Mouse (Mus musculus) T-helper 17 cell (primary cell): ENCODE data around the gene Pip4k2b.

Source experiments
- in situ Hi-C, 2 experiments: fragments of 300-600 bp; cut with MboI, MseI; formaldehyde crosslinking; loops; 1 replicate in 1 of 2; 2 replicates in 1 of 2; pipeline ENCODE4 v1.15.1; 2025; ENCODE audit warnings: high pct_unique_total_duplicates in 2 of 2

Gene Pip4k2b

GRCm38 (mm10) chr11:97758125-97758524 is 13.6 kb upstream of the Pip4k2b start:
- in situ Hi-C loops, result no loop called here

GRCm38 (mm10) chr11:97753277-97753676 is 8.8 kb upstream of the Pip4k2b start:
- in situ Hi-C loops, result no loop called here

- in situ Hi-C loops, result no loop called here
Observed at GRCm38 (mm10) chr11:97748496-97748895, 4.0 kb upstream of the Pip4k2b start.

- in situ Hi-C loops, result no loop called here
Observed at GRCm38 (mm10) chr11:97747773-97748172, 3.3 kb upstream of the Pip4k2b start.

GRCm38 (mm10) chr11:97745331-97745721 is 822 bp upstream of the Pip4k2b start:
- in situ Hi-C loops, result no loop called here

- in situ Hi-C loops, result loop anchor here in 1 of 2 experiments (5.0 kb wide), 1 partner anchor 38 kb away; no protein-coding TSS in a partner anchor
Observed at GRCm38 (mm10) chr11:97744718-97745330, 320 bp upstream of the Pip4k2b start.

- in situ Hi-C loops, result loop anchor here in 1 of 2 experiments (5.0 kb wide), 1 partner anchor 36 kb away; no protein-coding TSS in a partner anchor
Observed at GRCm38 (mm10) chr11:97743423-97743822, 1.1 kb downstream of the Pip4k2b start.

GRCm38 (mm10) chr11:97742591-97742990 is 1.9 kb downstream of the Pip4k2b start:
- in situ Hi-C loops, result loop anchor here in 1 of 2 experiments (5.0 kb wide), 1 partner anchor 35 kb away; no protein-coding TSS in a partner anchor

- in situ Hi-C loops, result loop anchor here in 1 of 2 experiments (5.0 kb wide), 1 partner anchor 35 kb away; no protein-coding TSS in a partner anchor
Observed at GRCm38 (mm10) chr11:97742157-97742556, 2.3 kb downstream of the Pip4k2b start.

GRCm38 (mm10) chr11:97740190-97740589 is 4.3 kb downstream of the Pip4k2b start:
- in situ Hi-C loops, result loop anchor here in 1 of 2 experiments (5.0 kb wide), 1 partner anchor 33 kb away; no protein-coding TSS in a partner anchor

- in situ Hi-C loops, result loop anchor here in 1 of 2 experiments (5.0 kb wide), 1 partner anchor 37 kb away; the partner anchor contains the start of genes Pcgf2 and Psmb3
Observed at GRCm38 (mm10) chr11:97739155-97739554, 5.3 kb downstream of the Pip4k2b start.

- in situ Hi-C loops, result loop anchor here in 1 of 2 experiments (5.0 kb wide), 1 partner anchor 36 kb away; the partner anchor contains the start of genes Pcgf2 and Psmb3
Observed at GRCm38 (mm10) chr11:97738703-97739102, 5.8 kb downstream of the Pip4k2b start.

GRCm38 (mm10) chr11:97737600-97737999 is 6.9 kb downstream of the Pip4k2b start:
- in situ Hi-C loops, result loop anchor here in 1 of 2 experiments (5.0 kb wide), 1 partner anchor 35 kb away; the partner anchor contains the start of genes Pcgf2 and Psmb3

GRCm38 (mm10) chr11:97736645-97737044 is 7.9 kb downstream of the Pip4k2b start:
- in situ Hi-C loops, result loop anchor here in 1 of 2 experiments (5.0 kb wide), 1 partner anchor 34 kb away; the partner anchor contains the start of genes Pcgf2 and Psmb3

- in situ Hi-C loops, result loop anchor here in 1 of 2 experiments (5.0 kb wide), 1 partner anchor 33 kb away; the partner anchor contains the start of genes Pcgf2 and Psmb3
Observed at GRCm38 (mm10) chr11:97734810-97735209, 9.7 kb downstream of the Pip4k2b start.

GRCm38 (mm10) chr11:97733689-97734088 is 10.8 kb downstream of the Pip4k2b start:
- in situ Hi-C loops, result no loop called here

- in situ Hi-C loops, result no loop called here
Observed at GRCm38 (mm10) chr11:97728730-97729129, 15.8 kb downstream of the Pip4k2b start.

GRCm38 (mm10) chr11:97728311-97728710 is 16.2 kb downstream of the Pip4k2b start:
- in situ Hi-C loops, result no loop called here

GRCm38 (mm10) chr11:97723709-97724108 is 20.8 kb downstream of the Pip4k2b start:
- in situ Hi-C loops, result no loop called here

GRCm38 (mm10) chr11:97721338-97721737 is 23.2 kb downstream of the Pip4k2b start:
- in situ Hi-C loops, result no loop called here

GRCm38 (mm10) chr11:97719041-97719440 is 25.5 kb downstream of the Pip4k2b start:
- in situ Hi-C loops, result no loop called here

GRCm38 (mm10) chr11:97718281-97718860 is 26.1 kb downstream of the Pip4k2b start:
- in situ Hi-C loops, result no loop called here
